Mouse (Mus musculus): ENCODE data around the gene Ntrk3. TPM values are rescaled to one million over a fixed set of nuclear protein-coding genes. Genes with fewer than 3 reads are reported as not detected.

Ntrk3 gene
- polyA plus RNA-seq, 1 experiment from 2014 or later = 2.2 TPM

DNA sequence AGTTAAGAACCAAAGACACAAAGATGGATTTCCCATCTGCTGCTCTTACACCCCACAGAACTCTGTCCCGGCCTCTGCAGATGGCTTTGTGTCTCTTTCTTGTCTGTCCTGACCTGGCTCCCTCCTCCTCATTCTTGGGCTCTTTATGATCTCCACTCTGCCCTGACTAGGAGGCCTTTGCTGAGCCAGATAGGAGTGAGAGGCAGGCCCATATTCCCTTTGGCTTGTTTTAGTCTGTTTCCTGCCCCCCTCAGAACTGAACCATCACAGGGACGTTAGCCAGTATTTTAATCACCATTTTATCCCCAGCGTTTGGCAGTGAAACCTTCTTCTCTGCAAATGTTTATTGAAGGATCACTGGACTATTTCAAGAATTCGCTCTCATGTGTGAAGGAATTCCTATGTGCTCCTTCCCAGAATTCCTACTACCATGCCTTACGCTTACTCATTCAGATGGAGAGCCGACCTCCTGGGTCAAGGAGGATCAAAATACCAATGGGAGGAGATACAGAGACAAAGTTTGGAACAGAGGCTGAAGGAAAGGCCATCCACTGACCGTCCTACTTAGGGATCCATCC lies 31.4 kb upstream of the Ntrk3 start:
- H3K4me3 ChIP-seq (ENCODE audit: low read depth, low read length) = no peak overlapping the region
- peak; percentile 44; the same call in 1 of the 2 replicates for ATAC-seq (ENCODE audit: low FRiP score, low TSS enrichment)
- TF ChIP-seq CTCF (IDR thresholded peaks at IDR 0.05; ENCODE audit: low read depth) = no peak
- no peak for TF ChIP-seq EP300 (optimal IDR thresholded peaks at IDR 0.05)

DNA sequence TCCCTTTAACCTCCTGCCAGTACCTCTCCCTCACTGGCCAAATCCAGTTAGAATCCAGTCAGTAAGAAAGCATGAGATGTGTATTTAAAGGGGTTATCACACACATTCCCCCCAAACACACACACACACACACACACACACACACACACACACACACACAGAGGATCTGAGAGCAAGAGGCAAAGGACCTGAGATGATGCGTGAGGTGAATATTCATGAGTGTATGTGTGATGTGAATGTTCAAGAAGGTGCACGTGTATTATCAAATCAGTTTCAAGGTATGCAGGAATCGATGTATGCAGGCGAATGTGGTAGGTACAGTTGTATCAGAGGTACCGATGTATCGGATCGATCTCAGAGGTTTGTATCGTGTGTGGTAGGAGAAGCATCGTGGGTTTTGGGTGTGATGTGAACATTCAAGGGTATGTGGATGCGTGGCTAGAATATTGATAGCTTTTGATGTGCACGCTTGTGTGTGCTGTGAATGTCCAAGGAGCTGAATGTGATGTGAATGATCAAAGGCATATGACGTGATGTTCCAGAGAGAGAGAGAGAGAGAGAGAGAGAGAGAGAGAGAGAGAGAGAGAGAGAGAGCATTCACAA lies 30.2 kb upstream of the Ntrk3 start:
- Histone ChIP-seq H3K27me3 (ENCODE audit: control insufficient read depth, insufficient read depth, low read length) (no peaks in the 10 kb centered on the region), H3K4me1 (replicated peaks; ENCODE audit: control insufficient read depth, insufficient read depth) (0 out of 2 replicates have a peak, but pooled peaks cover 2% of the 10 kb centered on the region), H3K27ac (replicated peaks) (no peak overlapping the region), H3K9ac (ENCODE audit: low read length) (no peak overlapping the region), H3K4me3 (ENCODE audit: low read depth, low read length) (no peak overlapping the region), H3K4me2 (replicated peaks; ENCODE audit: low read depth) (no peak overlapping the region), H3K36me3 (ENCODE audit: control insufficient read depth, insufficient read depth, low read length) (no peaks in the 10 kb centered on the region), H3K9me3 (ENCODE audit: control insufficient read depth, low read length) (no peaks in the 10 kb centered on the region)
- ATAC-seq (ENCODE audit: low FRiP score, low TSS enrichment) = no peak
- 92% methylated on average over 12 of the region's 12 CpGs for WGBS
- DNase-seq (ENCODE audit: low spot score) = no peak
- no peak for TF ChIP-seq EP300 (optimal IDR thresholded peaks at IDR 0.05)
- no peak for TF ChIP-seq CTCF (IDR thresholded peaks at IDR 0.05; ENCODE audit: low read depth)

More for the DNA sequence above, 31.4 kb upstream of the Ntrk3 start:
- DNase-seq (ENCODE audit: low spot score) = no peak
- Histone ChIP-seq H3K27ac (replicated peaks) (peak overlapping the region; percentile 49; the same call in 1 of the 2 replicates), H3K36me3 (ENCODE audit: control insufficient read depth, insufficient read depth, low read length) (0 out of 2 replicates have a peak, but pooled peaks cover 3% of the 10 kb centered on the region), H3K9ac (ENCODE audit: low read length) (no peak overlapping the region), H3K4me1 (replicated peaks; ENCODE audit: control insufficient read depth, insufficient read depth) (0 out of 2 replicates have a peak, but pooled peaks cover 2% of the 10 kb centered on the region), H3K4me2 (replicated peaks; ENCODE audit: low read depth) (no peak overlapping the region), H3K27me3 (ENCODE audit: control insufficient read depth, insufficient read depth, low read length) (no peaks in the 10 kb centered on the region), H3K9me3 (ENCODE audit: control insufficient read depth, low read length) (no peaks in the 10 kb centered on the region)
- 18% methylated on average over 7 of the region's 7 CpGs for WGBS

DNA sequence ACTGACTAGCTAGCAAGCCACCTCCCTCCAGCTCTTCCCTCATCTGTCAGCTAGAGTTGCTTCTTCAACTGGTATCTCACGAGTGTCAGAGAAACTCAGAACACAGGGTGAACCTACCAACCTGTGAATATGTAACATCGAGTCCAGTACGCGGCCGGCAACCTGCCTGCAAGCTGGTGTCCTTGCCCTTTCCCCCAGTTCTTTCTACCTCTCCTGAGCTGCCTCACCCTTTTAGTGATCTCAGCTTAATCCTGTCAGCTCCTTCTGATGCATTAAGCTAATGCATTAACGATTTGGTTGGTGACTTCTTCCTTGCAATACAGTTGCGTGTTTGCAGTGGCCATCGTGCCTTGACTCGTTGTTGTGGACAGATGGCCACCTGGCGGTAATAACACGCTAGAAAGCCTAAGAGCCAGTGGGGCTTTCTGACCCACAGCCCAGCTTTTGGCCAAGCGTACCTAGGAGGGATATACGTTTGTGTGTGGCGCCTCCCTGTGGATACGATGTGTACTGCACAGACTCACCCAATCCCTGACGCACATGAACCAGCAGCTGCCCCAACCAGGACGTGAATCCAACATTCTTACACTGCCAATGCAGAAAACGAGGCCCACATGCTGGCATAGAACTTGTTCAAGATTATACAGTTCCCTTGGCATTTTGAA lies 28.3 kb upstream of the Ntrk3 start:
- Histone ChIP-seq H3K36me3 (ENCODE audit: control insufficient read depth, insufficient read depth, low read length) (no peaks in the 10 kb centered on the region), H3K27me3 (ENCODE audit: control insufficient read depth, insufficient read depth, low read length) (no peaks in the 10 kb centered on the region), H3K4me2 (replicated peaks; ENCODE audit: low read depth) (no peak overlapping the region), H3K4me3 (ENCODE audit: low read depth, low read length) (no peak overlapping the region), H3K4me1 (replicated peaks; ENCODE audit: control insufficient read depth, insufficient read depth) (0 out of 2 replicates have a peak, but pooled peaks cover 2% of the 10 kb centered on the region), H3K27ac (replicated peaks) (no peak overlapping the region), H3K9ac (ENCODE audit: low read length) (no peak overlapping the region), H3K9me3 (ENCODE audit: control insufficient read depth, low read length) (no peaks in the 10 kb centered on the region)
- 23% methylated on average over 18 of the region's 18 CpGs for WGBS
- ATAC-seq (ENCODE audit: low FRiP score, low TSS enrichment) (peak; percentile 22; the same call in 1 of the 2 replicates), DNase-seq (ENCODE audit: low spot score) (peak; percentile 75)
- TF ChIP-seq EP300 (optimal IDR thresholded peaks at IDR 0.05) = no peak
- TF ChIP-seq CTCF (IDR thresholded peaks at IDR 0.05; ENCODE audit: low read depth) = peak; percentile 91

DNA sequence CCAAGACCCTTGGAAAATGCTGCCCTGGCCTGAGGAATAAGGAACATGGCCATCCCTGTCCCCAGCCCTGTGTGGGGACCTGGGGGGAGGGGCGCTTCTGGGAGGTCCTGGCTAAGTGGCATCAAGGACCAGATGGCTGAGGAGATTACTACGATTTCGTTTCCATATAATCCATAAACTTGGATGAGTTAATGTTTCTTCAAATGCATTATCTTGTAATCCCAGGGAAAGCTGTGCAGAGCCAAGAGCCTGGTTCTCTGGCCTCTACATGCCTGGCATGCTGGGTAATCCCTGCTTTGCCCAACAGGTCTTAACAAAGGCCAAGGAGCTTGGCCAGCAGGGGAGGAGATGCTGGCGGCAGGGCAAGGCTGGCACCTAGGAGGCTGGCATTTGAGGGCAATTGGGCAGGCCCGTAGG lies 27.4 kb upstream of the Ntrk3 start:
- no peaks in the 10 kb centered on the region for H3K9me3 ChIP-seq (ENCODE audit: control insufficient read depth, low read length)
- H3K4me2 ChIP-seq (replicated peaks; ENCODE audit: low read depth) = no peak overlapping the region
- 0 out of 2 replicates have a peak, but pooled peaks cover 2% of the 10 kb centered on the region for H3K4me1 ChIP-seq (replicated peaks; ENCODE audit: control insufficient read depth, insufficient read depth)
- no peak overlapping the region for H3K9ac ChIP-seq (ENCODE audit: low read length)
- 55% methylated on average over 5 of the region's 5 CpGs for WGBS
- ATAC-seq (ENCODE audit: low FRiP score, low TSS enrichment) (no peak), DNase-seq (ENCODE audit: low spot score) (no peak)
- TF ChIP-seq EP300 (optimal IDR thresholded peaks at IDR 0.05) = no peak
- no peak for TF ChIP-seq CTCF (IDR thresholded peaks at IDR 0.05; ENCODE audit: low read depth)
- H3K4me3 ChIP-seq (ENCODE audit: low read depth, low read length) = no peak overlapping the region
- H3K27me3 ChIP-seq (ENCODE audit: control insufficient read depth, insufficient read depth, low read length) = no peaks in the 10 kb centered on the region
- H3K27ac ChIP-seq (replicated peaks) = no peak overlapping the region
- no peaks in the 10 kb centered on the region for H3K36me3 ChIP-seq (ENCODE audit: control insufficient read depth, insufficient read depth, low read length)

DNA sequence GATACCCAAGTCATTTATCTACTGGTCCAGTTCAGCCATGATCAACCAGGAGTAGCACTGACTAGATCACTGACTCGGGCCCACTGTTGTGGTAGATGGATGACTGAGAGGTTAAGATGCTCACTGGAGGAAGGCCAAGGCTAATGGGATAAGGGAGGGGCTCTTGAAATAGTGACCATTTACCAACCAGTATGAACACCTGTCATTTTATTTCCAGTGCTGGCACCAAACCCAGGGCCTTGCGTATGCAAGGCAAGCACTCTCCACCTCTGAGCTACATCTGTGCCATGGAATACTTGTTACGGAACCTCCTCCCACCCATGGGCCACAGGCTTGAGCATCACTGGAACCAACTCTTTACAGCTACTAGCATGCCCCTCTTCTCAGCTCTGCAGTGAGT lies 26.0 kb upstream of the Ntrk3 start:
- no peaks in the 10 kb centered on the region for H3K27me3 ChIP-seq (ENCODE audit: control insufficient read depth, insufficient read depth, low read length)
- DNase-seq (ENCODE audit: low spot score) (no peak), ATAC-seq (ENCODE audit: low FRiP score, low TSS enrichment) (no peak)
- no peak for TF ChIP-seq CTCF (IDR thresholded peaks at IDR 0.05; ENCODE audit: low read depth)
- TF ChIP-seq EP300 (optimal IDR thresholded peaks at IDR 0.05) = no peak
- no peak overlapping the region for H3K27ac ChIP-seq (replicated peaks)
- WGBS = 90% methylated on average over 3 of the region's 3 CpGs
- H3K4me2 ChIP-seq (replicated peaks; ENCODE audit: low read depth) = no peak overlapping the region
- no peaks in the 10 kb centered on the region for H3K36me3 ChIP-seq (ENCODE audit: control insufficient read depth, insufficient read depth, low read length)
- H3K9me3 ChIP-seq (ENCODE audit: control insufficient read depth, low read length) = no peaks in the 10 kb centered on the region
- no peaks in the 10 kb centered on the region for H3K4me1 ChIP-seq (replicated peaks; ENCODE audit: control insufficient read depth, insufficient read depth)
- H3K4me3 ChIP-seq (ENCODE audit: low read depth, low read length) = no peak overlapping the region
- H3K9ac ChIP-seq (ENCODE audit: low read length) = no peak overlapping the region
